In the genomic region with DNA sequence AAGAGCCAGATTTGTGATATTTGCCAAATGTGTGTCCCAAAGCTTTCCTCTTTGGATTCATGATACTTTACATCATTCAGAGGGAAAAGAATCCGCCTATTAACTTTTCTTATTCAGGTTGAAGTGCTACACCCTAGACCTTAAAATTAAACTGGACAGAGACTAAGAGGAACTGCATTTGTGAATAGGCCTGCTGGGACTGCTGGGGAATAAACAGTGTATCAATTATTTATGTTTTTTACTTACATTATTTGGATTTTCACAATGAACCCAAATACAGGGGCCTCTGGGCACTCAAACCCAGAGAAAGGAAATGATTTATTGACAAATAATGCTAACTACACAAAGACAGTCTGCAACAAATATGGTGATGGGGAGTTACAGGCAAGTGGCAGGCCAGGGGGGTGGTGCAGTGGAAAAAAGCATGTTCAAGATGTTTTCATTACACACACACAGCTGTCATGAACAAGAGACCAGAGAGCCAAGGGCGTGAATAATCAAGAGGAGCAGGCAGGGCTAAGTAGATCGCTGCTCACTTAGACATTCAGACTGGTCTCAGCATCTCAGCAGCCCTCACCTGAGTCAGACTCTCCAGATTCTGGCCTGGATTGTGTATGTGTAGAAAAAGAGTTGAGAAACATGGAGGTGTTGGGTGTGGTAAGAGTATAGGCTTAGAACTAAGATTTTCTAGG, we compare ENCODE assay signal across 23 mouse cellular contexts.
DNase-seq lines count a peak whose midpoint lies in the region; ATAC-seq lines count a peak whose summit lies in the region.
"Had no signal": no experiment of that assay in that cellular context is flagged by ENCODE, and none has a peak within 500 bp of the region (broad histone marks: within the 10 kb centered on the region; RNA-seq: fewer than 3 reads in every experiment).

No protein-coding gene starts in this region.

- no peak overlapping the region for H3K27ac ChIP-seq in forebrain, embryonic 13.5 days
- no peak overlapping the region for H3K27ac ChIP-seq in forebrain, embryonic 10.5 days
- no peak overlapping the region for H3K27ac ChIP-seq in midbrain, embryonic 12.5 days (replicated peaks)
- no peak overlapping the region for H3K27ac ChIP-seq in midbrain, embryonic 10.5 days (replicated peaks)
- no peak overlapping the region for H3K27ac ChIP-seq in neural tube, embryonic 11.5 days (ENCODE audit: low read depth, low read length)
- H3K27ac ChIP-seq: embryonic facial prominence, embryonic 15.5 days; gastrocnemius, adult 2 months; heart, embryonic 13.5 days; hindbrain, embryonic 13.5 days had no signal

- H3K9ac ChIP-seq in forebrain, embryonic 13.5 days = no peak overlapping the region
- H3K9ac ChIP-seq in midbrain, embryonic 12.5 days (replicated peaks) = no peak overlapping the region
- no peak overlapping the region for H3K9ac ChIP-seq in neural tube, embryonic 11.5 days (ENCODE audit: low read length)
- H3K9ac ChIP-seq: embryonic facial prominence, embryonic 15.5 days; heart, embryonic 13.5 days; hindbrain, embryonic 13.5 days had no signal

- ATAC-seq in forebrain, embryonic 13.5 days = 0 out of 2 replicates have a peak, but pooled peaks have one; percentile 41
- peak; percentile 70; the same call in 1 of the 2 replicates for ATAC-seq in midbrain, embryonic 12.5 days (ENCODE audit: low FRiP score, low read depth)
- peak; percentile 50 for ATAC-seq in neural tube, embryonic 11.5 days (ENCODE audit: insufficient read depth, low FRiP score, low TSS enrichment)
- ATAC-seq: activated CD4-positive, CD25-positive, alpha-beta regulatory T cell, adult 4 months; Patski had no signal

- H3K4me3 ChIP-seq in forebrain, embryonic 13.5 days = no peak overlapping the region
- H3K4me3 ChIP-seq in forebrain, embryonic 10.5 days = no peak overlapping the region
- H3K4me3 ChIP-seq in midbrain, embryonic 12.5 days = no peak overlapping the region
- H3K4me3 ChIP-seq in midbrain, embryonic 10.5 days = no peak overlapping the region
- no peak overlapping the region for H3K4me3 ChIP-seq in neural tube, embryonic 11.5 days (ENCODE audit: low read depth, low read length)
- H3K4me3 ChIP-seq: embryonic facial prominence, embryonic 15.5 days; erythroblast, embryonic 14.5 days; gastrocnemius, adult 2 months; heart, embryonic 13.5 days; hindbrain, embryonic 13.5 days had no signal

- no peak overlapping the region for H3K4me2 ChIP-seq in forebrain, embryonic 13.5 days
- H3K4me2 ChIP-seq in midbrain, embryonic 12.5 days (replicated peaks) = no peak overlapping the region
- no peak overlapping the region for H3K4me2 ChIP-seq in neural tube, embryonic 11.5 days (ENCODE audit: low read depth)
- H3K4me2 ChIP-seq: embryonic facial prominence, embryonic 15.5 days; heart, embryonic 13.5 days; hindbrain, embryonic 13.5 days had no signal

- H3K4me1 ChIP-seq in forebrain, embryonic 13.5 days = peaks cover 6% of the 10 kb centered on the region; the same call in 1 of the 2 replicates
- no peaks in the 10 kb centered on the region for H3K4me1 ChIP-seq in forebrain, embryonic 10.5 days
- no peaks in the 10 kb centered on the region for H3K4me1 ChIP-seq in midbrain, embryonic 12.5 days
- no peaks in the 10 kb centered on the region for H3K4me1 ChIP-seq in midbrain, embryonic 10.5 days
- no peaks in the 10 kb centered on the region for H3K4me1 ChIP-seq in neural tube, embryonic 11.5 days (ENCODE audit: control insufficient read depth, insufficient read depth, low read length)
- H3K4me1 ChIP-seq: embryonic facial prominence, embryonic 15.5 days; heart, embryonic 13.5 days had no signal

- 72% methylated on average over 3 of the region's 3 CpGs for whole genome bisulfite sequencing in forebrain, embryonic 13.5 days
- WGBS in forebrain, embryonic 10.5 days = 78% methylated on average over 3 of the region's 3 CpGs
- WGBS in midbrain, embryonic 12.5 days = 64% methylated on average over 3 of the region's 3 CpGs
- 71% methylated on average over 3 of the region's 3 CpGs for WGBS in midbrain, embryonic 10.5 days
- WGBS in neural tube, embryonic 11.5 days = 70% methylated on average over 3 of the region's 3 CpGs

- H3K27me3 ChIP-seq in forebrain, embryonic 13.5 days = no peaks in the 10 kb centered on the region
- H3K27me3 ChIP-seq in forebrain, embryonic 10.5 days (ENCODE audit: poor library complexity, severe bottlenecking) = no peaks in the 10 kb centered on the region
- H3K27me3 ChIP-seq in midbrain, embryonic 12.5 days = no peaks in the 10 kb centered on the region
- no peaks in the 10 kb centered on the region for H3K27me3 ChIP-seq in midbrain, embryonic 10.5 days (ENCODE audit: low read depth, poor library complexity, severe bottlenecking)
- no peaks in the 10 kb centered on the region for H3K27me3 ChIP-seq in neural tube, embryonic 11.5 days (ENCODE audit: control insufficient read depth, insufficient read depth, low read length)
- H3K27me3 ChIP-seq: CH12.LX; embryonic facial prominence, embryonic 15.5 days; heart, embryonic 13.5 days; hindbrain, embryonic 13.5 days; Patski had no signal

- no peak for DNase-seq in forebrain, embryonic 10.5 days (ENCODE audit: extremely low spot score, low spot score)
- no peak for DNase-seq in midbrain, embryonic 10.5 days (ENCODE audit: low spot score)
- no peak for DNase-seq in neural tube, embryonic 11.5 days (ENCODE audit: low spot score)
- DNase-seq in neural tube, embryonic 10.5 days (ENCODE audit: extremely low spot score, low spot score) = no peak
- DNase-seq in retina, embryonic 14.5 days (ENCODE audit: low spot score) = peak; percentile 41
- no peak for DNase-seq in lung, postnatal 4 days
- DNase-seq: adrenal gland, postnatal 14 days; cerebellum, adult 18-20 months; cerebellum, adult 9-11 months; cerebellum, postnatal 36 days; gastrocnemius, adult 2 months; gastrocnemius, postnatal 36 days; heart, adult 11 months; heart, postnatal 36 days had no signal

- H3K9me3 ChIP-seq in forebrain, embryonic 13.5 days (replicated peaks) = no peaks in the 10 kb centered on the region
- no peaks in the 10 kb centered on the region for H3K9me3 ChIP-seq in forebrain, embryonic 10.5 days
- no peaks in the 10 kb centered on the region for H3K9me3 ChIP-seq in midbrain, embryonic 12.5 days
- H3K9me3 ChIP-seq in midbrain, embryonic 10.5 days (replicated peaks) = no peaks in the 10 kb centered on the region
- no peaks in the 10 kb centered on the region for H3K9me3 ChIP-seq in neural tube, embryonic 11.5 days (ENCODE audit: control insufficient read depth, low read length)
- H3K9me3 ChIP-seq: embryonic facial prominence, embryonic 15.5 days; heart, embryonic 13.5 days; hindbrain, embryonic 13.5 days had no signal

- no peaks in the 10 kb centered on the region for H3K36me3 ChIP-seq in forebrain, embryonic 13.5 days (ENCODE audit: poor library complexity, severe bottlenecking)
- H3K36me3 ChIP-seq in forebrain, embryonic 10.5 days (replicated peaks) = no peaks in the 10 kb centered on the region
- no peaks in the 10 kb centered on the region for H3K36me3 ChIP-seq in midbrain, embryonic 12.5 days
- H3K36me3 ChIP-seq in midbrain, embryonic 10.5 days = no peaks in the 10 kb centered on the region
- H3K36me3 ChIP-seq in neural tube, embryonic 11.5 days (ENCODE audit: control insufficient read depth, insufficient read depth, low read length) = no peaks in the 10 kb centered on the region
- H3K36me3 ChIP-seq: embryonic facial prominence, embryonic 15.5 days; heart, embryonic 13.5 days; hindbrain, embryonic 13.5 days had no signal
